Mouse (Mus musculus) gastrocnemius, postnatal 36 days (tissue): ENCODE data around the gene Adam12. TPM values are rescaled to one million over a fixed set of nuclear protein-coding genes. Genes with fewer than 3 reads are reported as not detected.

Experiments used
- DNase-seq, 2 experiments: peaks; one replicate each; pipeline ENCODE4 v3.0.0; 2022
- intact Hi-C: fragments of 180-260 bp; cut with DNase I; formaldehyde crosslinking; loops from one replicate; pipeline ENCODE4 v1.15.1; 2025
- total RNA-seq, 2 experiments: library from RNA; stranded (reverse); gene quantifications; 2 replicates each; pipeline ENCODE4 v1.2.3; 2021

Adam12 gene
- total RNA-seq, 2 experiments from 2014 or later, result 0.82 to 1.8 TPM

GRCm38 (mm10) chr7:133951777-133952545 is 280.0 kb downstream of the Adam12 start:
- no peak for DNase-seq
- intact Hi-C loops, result no loop called here

- intact Hi-C loops, result no loop called here
- DNase-seq, result no peak
These were observed 284.6 kb downstream of the Adam12 start for GRCm38 (mm10) chr7:133947360-133947759.

GRCm38 (mm10) chr7:133946757-133947345 is 285.1 kb downstream of the Adam12 start:
- DNase-seq, result no peak
- intact Hi-C loops, result no loop called here

GRCm38 (mm10) chr7:133946113-133946512 is 285.8 kb downstream of the Adam12 start:
- intact Hi-C loops, result no loop called here
- no peak for DNase-seq

DNA sequence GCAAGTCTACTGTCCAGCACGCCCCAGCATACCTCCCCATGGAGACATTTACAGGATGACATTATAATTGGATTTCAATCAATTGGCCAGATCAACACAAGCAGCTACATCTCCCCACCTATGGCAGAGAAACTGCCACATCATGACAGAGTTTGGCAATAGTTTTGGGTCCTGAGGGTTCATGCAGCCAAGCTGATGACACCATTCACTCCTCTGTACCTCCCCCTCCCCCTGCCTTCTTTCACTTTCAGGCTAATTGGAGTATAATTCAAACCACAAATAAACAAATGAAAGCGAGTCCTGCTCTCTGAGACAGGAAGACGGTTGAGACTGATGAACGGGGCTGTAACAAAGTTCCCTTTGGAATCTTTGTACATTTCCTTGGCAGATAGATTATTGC is 291.5 kb downstream of the Adam12 start:
- intact Hi-C loops, result no loop called here
- DNase-seq, result no peak

- intact Hi-C loops, result no loop called here
- DNase-seq, result no peak
These were observed 294.5 kb downstream of the Adam12 start for GRCm38 (mm10) chr7:133937473-133937872.

DNA sequence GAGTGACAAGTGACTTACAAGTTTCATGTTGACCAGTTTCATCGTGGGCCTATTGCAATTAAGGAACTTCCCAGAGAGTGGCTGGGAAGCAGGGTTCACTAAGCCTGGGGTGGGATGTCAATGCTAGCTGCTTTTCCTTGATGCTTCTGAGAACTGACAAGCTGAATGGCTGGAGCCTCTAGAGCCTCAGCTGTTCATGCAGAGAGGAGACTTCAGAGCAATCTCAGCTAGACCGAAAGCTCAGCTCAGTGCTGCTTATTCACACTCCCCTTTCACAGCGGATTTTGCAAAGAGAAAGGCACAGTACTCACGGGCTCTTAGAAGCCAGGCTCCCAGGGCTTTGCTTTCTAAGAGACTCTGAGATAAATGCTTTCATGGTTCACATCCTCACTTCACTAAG is 295.6 kb downstream of the Adam12 start:
- DNase-seq, result no peak
- intact Hi-C loops, result no loop called here

GRCm38 (mm10) chr7:133933378-133933777 is 298.6 kb downstream of the Adam12 start:
- intact Hi-C loops, result no loop called here

DNA sequence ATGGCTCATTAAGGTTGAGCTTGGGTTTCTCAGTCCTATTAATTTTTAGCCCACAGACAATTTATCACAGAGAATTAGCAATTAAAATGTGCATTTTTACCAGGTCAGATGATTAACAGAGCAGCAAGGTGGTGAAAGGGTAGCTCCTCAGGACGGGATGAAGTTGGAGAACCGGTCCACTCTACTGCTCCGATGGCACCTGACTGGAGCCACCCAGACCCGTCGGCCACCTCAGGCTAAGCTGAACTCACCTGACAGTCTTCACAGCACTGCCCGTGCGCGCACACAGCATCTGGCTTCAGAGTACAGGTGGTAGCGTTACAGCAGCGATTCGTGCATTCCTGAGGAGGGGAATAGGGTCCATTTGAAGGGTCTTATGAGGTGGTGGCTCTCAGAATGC is 300.5 kb downstream of the Adam12 start:
- intact Hi-C loops, result no loop called here
- DNase-seq, result no peak

More at GRCm38 (mm10) chr7:133933378-133933777, 298.6 kb downstream of the Adam12 start:
- no peak for DNase-seq

- no peak for DNase-seq
- intact Hi-C loops, result no loop called here
These were observed 303.0 kb downstream of the Adam12 start for GRCm38 (mm10) chr7:133928981-133929380.

- intact Hi-C loops, result no loop called here
- DNase-seq, result no peak
These were observed 306.2 kb downstream of the Adam12 start for GRCm38 (mm10) chr7:133925771-133926170.

DNA sequence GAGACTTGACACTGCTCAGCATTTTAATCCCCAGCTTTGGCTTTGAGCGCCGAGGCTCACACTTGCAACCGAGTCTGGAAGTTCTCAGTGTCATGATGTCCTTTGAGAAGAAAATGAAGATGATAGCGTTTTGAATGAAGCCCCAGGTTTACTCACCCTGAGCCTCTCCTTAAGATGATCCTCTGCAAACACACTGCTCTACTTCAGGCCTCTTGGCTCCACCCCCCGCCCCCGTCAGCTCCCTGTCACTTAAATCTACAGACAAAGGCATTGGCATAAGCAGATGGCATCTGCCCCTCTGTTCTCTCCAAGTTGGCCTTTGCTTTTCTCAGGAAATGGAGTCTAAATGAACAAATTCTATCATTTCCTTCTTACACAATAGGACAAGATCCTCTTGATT is 308.0 kb downstream of the Adam12 start:
- intact Hi-C loops, result no loop called here
- DNase-seq, result no peak

DNA sequence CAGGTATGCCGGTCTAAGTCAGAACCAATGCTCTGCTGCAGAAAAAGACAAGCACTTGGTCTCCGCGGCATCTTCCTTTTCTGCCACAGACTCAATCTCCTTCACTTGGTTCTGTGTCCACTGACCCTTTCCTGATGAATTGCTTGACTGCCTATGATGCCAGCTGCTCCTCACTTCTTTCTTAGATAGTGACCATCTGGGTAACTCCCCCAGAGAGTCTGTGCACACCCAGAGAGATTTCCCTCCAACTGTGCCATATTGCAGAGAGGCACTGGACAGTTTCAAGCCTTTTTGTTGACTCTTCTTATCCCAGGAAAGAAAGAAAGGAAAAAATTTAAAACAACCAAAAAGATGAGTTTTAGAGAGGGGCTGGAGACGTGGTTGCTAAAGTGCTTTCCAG is 310.7 kb downstream of the Adam12 start:
- intact Hi-C loops, result no loop called here

DNA sequence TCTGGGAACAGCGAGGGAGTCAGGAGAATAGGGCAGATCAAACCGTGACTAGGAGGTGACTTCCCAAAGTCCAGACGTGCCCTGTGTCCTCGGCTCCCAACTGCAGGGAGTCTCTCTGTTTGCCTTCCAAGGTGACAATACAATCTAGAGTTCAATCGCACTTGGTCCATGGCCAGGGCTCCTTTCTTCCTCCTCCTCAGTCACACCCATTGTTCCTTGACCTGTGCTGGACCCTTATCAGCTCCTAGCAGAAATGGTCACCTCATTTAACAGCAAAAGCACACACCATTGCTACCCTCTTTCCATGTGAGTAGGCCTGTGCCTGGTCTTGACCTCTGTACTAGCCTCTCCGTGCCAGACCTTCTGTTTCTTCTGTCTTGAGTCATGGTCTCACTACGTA is 311.2 kb downstream of the Adam12 start:
- intact Hi-C loops, result no loop called here
- no peak for DNase-seq

More for the DNA sequence above, 310.7 kb downstream of the Adam12 start:
- DNase-seq, result no peak

- no peak for DNase-seq
These were observed 312.0 kb downstream of the Adam12 start for GRCm38 (mm10) chr7:133919918-133920317.

DNA sequence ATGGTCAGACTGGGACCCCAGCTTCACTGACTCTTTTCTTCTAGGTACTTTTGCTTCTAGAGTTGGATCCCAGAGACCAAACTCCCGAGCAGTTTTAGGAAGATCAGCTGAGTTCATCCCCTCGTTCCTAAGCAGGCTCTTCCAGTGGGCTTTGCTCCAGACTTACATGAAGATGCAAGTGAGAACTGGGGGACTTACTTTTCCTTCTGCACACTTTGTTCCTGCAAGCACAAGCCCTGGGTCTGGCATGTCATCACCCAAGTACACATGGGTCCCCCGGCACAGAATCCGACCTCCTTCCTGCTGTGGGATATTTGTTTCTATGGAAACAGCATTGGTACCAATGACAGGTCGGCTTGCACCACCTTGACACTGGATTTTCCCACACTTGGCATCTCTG is 312.6 kb downstream of the Adam12 start:
- DNase-seq, result no peak
- intact Hi-C loops, result no loop called here

More at GRCm38 (mm10) chr7:133919918-133920317, 312.0 kb downstream of the Adam12 start:
- intact Hi-C loops, result no loop called here

- DNase-seq, result no peak
- intact Hi-C loops, result no loop called here
These were observed 315.7 kb downstream of the Adam12 start for GRCm38 (mm10) chr7:133916230-133916629.

GRCm38 (mm10) chr7:133911881-133912280 is 320.1 kb downstream of the Adam12 start:
- intact Hi-C loops, result no loop called here
- no peak for DNase-seq

GRCm38 (mm10) chr7:133909833-133910375 is 322.0 kb downstream of the Adam12 start:
- no peak for DNase-seq
- intact Hi-C loops, result no loop called here

- DNase-seq, result no peak
- intact Hi-C loops, result no loop called here
These were observed 323.0 kb downstream of the Adam12 start for GRCm38 (mm10) chr7:133908966-133909365.

- intact Hi-C loops, result no loop called here
- DNase-seq, result no peak
These were observed 332.6 kb downstream of the Adam12 start for GRCm38 (mm10) chr7:133899391-133899790.

DNA sequence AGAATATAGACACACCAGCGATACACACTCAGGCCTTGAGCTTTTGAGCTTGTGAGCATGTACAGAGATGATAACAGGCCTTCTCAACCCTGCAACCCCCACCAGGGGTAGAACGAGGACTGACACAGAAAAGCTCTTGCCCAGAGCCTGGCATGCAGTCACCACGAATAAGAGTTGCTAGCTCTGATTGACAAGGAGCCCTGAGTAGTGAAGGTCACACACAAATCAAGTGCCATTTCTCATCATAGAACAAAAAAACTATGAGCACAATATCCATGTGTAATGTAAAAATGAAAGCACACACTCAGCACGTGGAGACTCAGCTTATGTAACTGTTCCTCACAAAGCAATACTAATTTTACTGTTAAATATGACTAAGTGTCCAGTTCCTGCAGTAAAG is 340.1 kb downstream of the Adam12 start:
- no peak for DNase-seq
- intact Hi-C loops, result no loop called here
